Mouse (Mus musculus) embryonic facial prominence, embryonic 11.5 days (tissue): Measurements from ENCODE around the gene Sdk1. TPM values are rescaled to one million over a fixed set of nuclear protein-coding genes. Genes with fewer than 3 reads are reported as not detected.

ENCODE experiments used
- ATAC-seq: fragments of 200-750 bp; cut with Nextera tagmentation; replicated peaks from 2 replicates; pipeline ENCODE4 v1.8.0; 2017; ENCODE audit warnings: low read depth; ENCODE audit not compliant: insufficient number of reproducible peaks, low FRiP score, low TSS enrichment
- DNase-seq: peaks from one replicate; pipeline ENCODE4 v3.0.0-alpha.2; 2015; ENCODE audit warnings: low spot score
- H3K27ac ChIP-seq: fragments of 300-500 bp; sonication (generic); replicated peaks from 2 replicates; pipeline ENCODE4 v1.5.1; 2014; ENCODE audit warnings: mild to moderate bottlenecking, low read depth, low read length, control low read depth
- H3K27me3 ChIP-seq: fragments of 300-500 bp; sonication (generic); 2 replicates; pipeline ENCODE4 v1.6.1; 2014; ENCODE audit warnings: mild to moderate bottlenecking, low read length, moderate library complexity, mixed read lengths; ENCODE audit not compliant: control insufficient read depth, insufficient read depth
- H3K36me3 ChIP-seq: fragments of 300-500 bp; sonication (generic); replicated peaks from 2 replicates; pipeline ENCODE4 v1.6.1; 2014; ENCODE audit warnings: low read depth, mild to moderate bottlenecking, low read length, moderate library complexity, mixed read lengths; ENCODE audit not compliant: control insufficient read depth, insufficient read depth
- H3K4me1 ChIP-seq: fragments of 300-500 bp; sonication (generic); 2 replicates; pipeline ENCODE4 v1.6.1; 2014; ENCODE audit warnings: low read length, mixed read lengths; ENCODE audit not compliant: control insufficient read depth, insufficient read depth
- H3K4me2 ChIP-seq: fragments of 300-500 bp; sonication (generic); 2 replicates; pipeline ENCODE4 v1.6.1; 2014; ENCODE audit warnings: low read depth, mild to moderate bottlenecking, control low read depth, low read length, moderate library complexity
- H3K4me3 ChIP-seq: fragments of 300-500 bp; sonication (generic); 2 replicates; pipeline ENCODE4 v1.5.1; 2014; ENCODE audit warnings: low read depth, low read length, control low read depth
- H3K9ac ChIP-seq: fragments of 300-500 bp; sonication (generic); replicated peaks from 2 replicates; pipeline ENCODE4 v1.6.1; 2014; ENCODE audit warnings: mild to moderate bottlenecking, control low read depth, low read length
- H3K9me3 ChIP-seq: fragments of 300-500 bp; sonication (generic); replicated peaks from 2 replicates; pipeline ENCODE4 v1.6.1; 2016; ENCODE audit warnings: mild to moderate bottlenecking, low read length, inconsistent platforms, mixed read lengths; ENCODE audit not compliant: control insufficient read depth
- WGBS: fragments of 180-500 bp; shearing (Covaris S2); extraction: QIAGEN DNeasy Blood & Tissue Kit; methylation state at CpG from one replicate; pipeline ENCODE4 v1.1.7; 2014; 5-methylcytosine and 5-hydroxymethylcytosine counted together
- polyA plus RNA-seq: library from polyadenylated mRNA; unstranded; fragments of >200 nt; fragmentation: Nextera tagmentation; extraction: Ambion mirVana; gene quantifications from 2 replicates; pipeline ENCODE4 v1.2.1, GENCODE M21; 2014

The Sdk1 gene
- polyA plus RNA-seq = 1.2 and 1.7 TPM in 2 replicates

DNA sequence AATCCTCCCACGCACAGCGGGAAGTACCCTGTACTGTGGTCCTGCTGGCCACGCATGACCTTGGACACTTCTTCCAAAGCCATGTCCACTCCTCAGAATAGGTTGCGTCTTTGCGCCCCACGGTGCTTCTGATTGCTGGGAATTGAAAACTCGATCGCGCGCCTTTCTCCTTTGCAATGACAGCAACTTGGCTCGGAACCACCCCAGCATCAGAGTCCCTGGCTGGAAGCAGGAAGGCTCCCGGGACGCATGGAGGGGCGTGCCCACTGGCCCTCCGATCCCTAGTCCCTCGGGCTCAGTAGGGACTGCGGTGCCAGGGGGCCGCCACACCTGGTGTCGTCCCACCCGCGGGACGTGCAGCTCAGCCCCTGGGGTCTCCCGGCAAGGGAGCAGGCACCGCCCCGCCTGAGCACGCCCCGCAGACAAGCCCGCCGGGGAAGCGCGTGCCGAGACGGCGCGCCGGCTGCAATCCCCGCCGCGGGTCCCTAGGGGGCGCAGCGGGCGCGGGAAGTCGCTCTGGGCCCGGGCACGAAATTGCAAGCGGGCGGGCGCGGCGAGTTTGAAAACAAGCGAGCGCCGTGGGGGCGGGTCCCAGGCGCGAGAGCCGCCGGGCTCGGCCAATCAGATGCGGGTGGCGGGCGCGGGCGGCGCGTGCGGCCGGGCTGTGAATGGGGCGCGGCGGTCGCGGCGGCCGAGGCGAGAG, at the start of gene Sdk1:
Gene Sdk1, plus strand, starts transcription at position 650 of the 703 bp plus-strand sequence.
- no peaks in the 10 kb centered on the region for H3K36me3 ChIP-seq
- no peaks in the 10 kb centered on the region for H3K9me3 ChIP-seq
- 0 out of 2 replicates have a peak within 1 kb of the TSS, but pooled peaks have one; percentile 41 for H3K27ac ChIP-seq
- peak; percentile 98 for DNase-seq
- peaks cover 6% of the 10 kb centered on the region; the same call in 1 of the 2 replicates for H3K4me1 ChIP-seq
- H3K4me2 ChIP-seq = peak within 1 kb of the TSS; percentile 99
- WGBS = under 1% methylated on average over 51 of the region's 77 CpGs
- peaks cover 15% of the 10 kb centered on the region for H3K27me3 ChIP-seq
- peak within 1 kb of the TSS; percentile 77 for H3K9ac ChIP-seq
- ATAC-seq = peak; percentile 87
- peak within 1 kb of the TSS; percentile 65 for H3K4me3 ChIP-seq

- Histone ChIP-seq H3K4me2 (no peak overlapping the region), H3K36me3 (no peaks in the 10 kb centered on the region), H3K9me3 (no peaks in the 10 kb centered on the region), H3K4me1 (no peaks in the 10 kb centered on the region), H3K4me3 (no peak overlapping the region), H3K27ac (no peak overlapping the region), H3K9ac (no peak overlapping the region), H3K27me3 (no peaks in the 10 kb centered on the region)
- ATAC-seq (no peak), DNase-seq (no peak)
- WGBS = 47% methylated on average over 4 of the region's 4 CpGs
Measured at GRCm38 (mm10) chr5:141197278-141197677, 44.0 kb upstream of the Sdk1 start.

DNA sequence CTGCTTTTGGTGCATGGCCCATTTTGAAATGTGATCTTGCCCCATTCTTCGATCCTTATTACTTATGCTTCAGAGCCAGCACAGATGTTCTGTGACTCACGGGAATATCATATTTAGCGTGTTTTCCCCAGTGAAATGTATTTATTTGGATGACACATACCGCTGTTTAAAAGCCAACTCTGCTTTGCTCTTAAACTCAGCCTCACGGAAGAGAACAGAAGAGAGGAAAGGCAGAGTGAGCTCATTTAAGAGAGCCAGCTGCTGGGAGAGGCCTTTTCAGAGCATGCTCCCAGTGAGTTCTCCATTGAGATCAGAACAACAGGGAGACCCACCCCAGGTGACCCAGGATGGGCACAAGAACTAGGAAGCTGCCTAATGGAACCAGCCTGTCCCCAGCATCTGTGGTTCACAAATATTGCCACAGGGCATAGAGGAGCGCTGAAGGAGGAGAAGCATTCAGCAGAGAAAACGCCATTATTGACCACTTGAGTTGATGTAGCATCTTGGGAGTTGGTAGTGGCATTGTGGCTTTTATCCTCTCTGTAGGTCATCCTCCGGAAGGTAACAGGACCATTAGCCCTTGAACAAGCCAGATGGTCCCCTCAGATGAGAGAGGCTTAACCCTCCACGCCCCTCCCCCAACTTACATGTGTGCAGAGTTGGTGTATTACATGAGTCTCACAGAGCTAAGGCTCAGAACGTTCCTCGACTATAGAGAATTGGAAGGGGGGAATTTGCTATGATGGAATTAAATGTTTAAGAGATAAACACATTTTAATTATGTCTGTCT, 38.8 kb upstream of the Sdk1 start:
- Histone ChIP-seq H3K9ac (no peak overlapping the region), H3K36me3 (no peaks in the 10 kb centered on the region), H3K27me3 (no peaks in the 10 kb centered on the region), H3K4me2 (no peak overlapping the region), H3K4me1 (no peaks in the 10 kb centered on the region), H3K4me3 (no peak overlapping the region), H3K27ac (no peak overlapping the region), H3K9me3 (no peaks in the 10 kb centered on the region)
- 69% methylated on average over 11 of the region's 11 CpGs for WGBS
- ATAC-seq (no peak; the same call in 1 of the 2 replicates), DNase-seq (no peak)

DNA sequence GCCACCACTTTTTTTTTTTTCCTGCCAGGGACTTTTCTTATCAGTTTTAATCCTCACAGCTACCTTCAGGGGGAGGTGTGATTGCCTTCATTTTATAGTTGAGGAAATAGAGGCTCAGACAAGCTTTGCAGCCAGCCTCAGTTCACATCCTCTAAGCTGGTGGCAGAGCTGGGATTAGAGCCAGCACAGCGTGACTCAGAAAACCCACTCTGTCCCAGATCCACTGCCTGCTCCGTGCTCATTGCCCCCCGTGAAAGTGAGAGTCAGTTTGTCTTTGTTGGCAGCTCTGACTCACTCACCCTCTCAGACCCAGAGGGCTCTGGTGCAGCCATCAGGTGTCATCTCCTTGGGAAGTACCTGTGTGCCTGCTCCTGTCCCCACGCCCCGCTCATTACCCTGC, 34.2 kb upstream of the Sdk1 start:
- 60% methylated on average over 5 of the region's 5 CpGs for WGBS
- H3K4me1 ChIP-seq = no peaks in the 10 kb centered on the region
- no peak for ATAC-seq

GRCm38 (mm10) chr5:141225243-141225642, 16.0 kb upstream of the Sdk1 start:
- H3K27me3 ChIP-seq = no peaks in the 10 kb centered on the region
- 80% methylated on average over 3 of the region's 3 CpGs for WGBS

More for the DNA sequence above, 34.2 kb upstream of the Sdk1 start:
- H3K9ac ChIP-seq = no peak overlapping the region
- no peak overlapping the region for H3K4me2 ChIP-seq
- no peaks in the 10 kb centered on the region for H3K27me3 ChIP-seq
- no peaks in the 10 kb centered on the region for H3K9me3 ChIP-seq
- no peak overlapping the region for H3K27ac ChIP-seq
- DNase-seq = no peak
- no peak overlapping the region for H3K4me3 ChIP-seq
- H3K36me3 ChIP-seq = no peaks in the 10 kb centered on the region

DNA sequence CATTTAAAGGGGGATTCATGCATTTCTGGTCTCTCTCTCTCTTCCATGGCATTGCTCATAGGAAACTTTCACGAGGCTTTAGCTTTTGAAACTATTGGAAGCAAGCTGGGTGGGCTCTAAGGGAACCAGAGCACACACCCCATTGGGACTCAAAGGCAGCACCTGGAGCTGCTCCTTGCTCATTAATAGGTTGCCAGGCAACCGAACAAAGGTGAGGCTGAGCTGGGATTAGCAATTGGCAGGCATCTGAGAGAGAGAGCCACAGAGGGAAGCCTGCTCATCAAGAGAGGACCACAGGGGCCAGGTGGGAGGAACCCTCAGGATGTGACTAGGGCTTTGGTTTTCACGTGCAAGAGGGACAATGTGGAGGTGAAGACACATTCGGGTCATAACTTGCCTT, 7.0 kb upstream of the Sdk1 start:
- Histone ChIP-seq H3K9me3 (no peaks in the 10 kb centered on the region), H3K4me1 (no peaks in the 10 kb centered on the region), H3K36me3 (no peaks in the 10 kb centered on the region), H3K9ac (no peak overlapping the region), H3K4me3 (no peak overlapping the region), H3K27ac (no peak overlapping the region), H3K27me3 (peaks cover 3% of the 10 kb centered on the region; the same call in 1 of the 2 replicates), H3K4me2 (no peak overlapping the region)
- 18% methylated on average over 4 of the region's 4 CpGs for WGBS
- DNase-seq (peak; percentile 36), ATAC-seq (0 out of 2 replicates have a peak, but pooled peaks have one; percentile 67)

More at GRCm38 (mm10) chr5:141225243-141225642, 16.0 kb upstream of the Sdk1 start:
- H3K27ac ChIP-seq = no peak overlapping the region
- no peak for ATAC-seq
- H3K9me3 ChIP-seq = no peaks in the 10 kb centered on the region
- no peaks in the 10 kb centered on the region for H3K36me3 ChIP-seq
- H3K4me2 ChIP-seq = no peak overlapping the region
- H3K9ac ChIP-seq = no peak overlapping the region
- H3K4me3 ChIP-seq = no peak overlapping the region
- DNase-seq = no peak
- no peaks in the 10 kb centered on the region for H3K4me1 ChIP-seq

- no peak overlapping the region for H3K4me2 ChIP-seq
- H3K9me3 ChIP-seq = no peaks in the 10 kb centered on the region
- ATAC-seq = no peak
- 17% methylated on average over 5 of the region's 5 CpGs for WGBS
- no peak overlapping the region for H3K4me3 ChIP-seq
- no peak overlapping the region for H3K9ac ChIP-seq
- H3K27ac ChIP-seq = no peak overlapping the region
- no peaks in the 10 kb centered on the region for H3K36me3 ChIP-seq
- DNase-seq = no peak
- peaks cover 6% of the 10 kb centered on the region; the same call in 1 of the 2 replicates for H3K4me1 ChIP-seq
- H3K27me3 ChIP-seq = peaks cover 15% of the 10 kb centered on the region
Measured at GRCm38 (mm10) chr5:141239401-141239800, 1.9 kb upstream of the Sdk1 start.

- Histone ChIP-seq H3K27me3 (peaks cover 15% of the 10 kb centered on the region), H3K27ac (no peak overlapping the region), H3K9me3 (no peaks in the 10 kb centered on the region), H3K9ac (peak overlapping the region; percentile 59), H3K4me2 (peak overlapping the region; percentile 96), H3K4me3 (peak overlapping the region; percentile 65), H3K36me3 (no peaks in the 10 kb centered on the region), H3K4me1 (peaks cover 6% of the 10 kb centered on the region; the same call in 1 of the 2 replicates)
- 0% methylated on average over 10 of the region's 10 CpGs for WGBS
- ATAC-seq (peak; percentile 6), DNase-seq (peak; percentile 61)
Measured at GRCm38 (mm10) chr5:141240441-141240840, 849 bp upstream of the Sdk1 start.
